Mouse (Mus musculus): ENCODE measurements at regions not wholly inside any gene's neighbourhood (a gene's known extent, or its start where the extent isn't known, plus 50 kb on each side); places are given as distances from the start of the nearest gene placed in this dataset.
"Not testable (repeated sequence)": the region's sequence is repeated elsewhere in the genome, so short reads cannot be mapped to it uniquely, and the experiment has no call there.

DNA sequence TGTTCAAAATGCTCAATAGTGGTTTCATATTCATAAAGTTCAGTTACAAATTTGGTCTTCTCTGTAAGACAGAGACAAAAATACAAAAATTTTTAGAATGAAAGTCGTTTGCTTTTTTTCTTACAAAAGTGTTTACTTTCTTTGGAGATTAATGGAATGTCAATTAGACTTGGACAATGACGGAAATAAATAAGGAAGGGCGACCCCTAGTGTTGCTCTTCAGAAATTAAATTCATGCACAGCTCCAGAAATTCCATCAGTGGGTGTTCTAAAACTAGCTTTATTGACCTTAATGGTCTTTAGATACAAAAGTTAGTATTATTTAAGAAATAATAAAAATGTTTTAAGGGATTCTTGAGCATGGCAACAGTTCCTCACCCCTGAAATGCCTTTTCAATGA is 141.8 kb upstream of the Lama2 start:
- peak; percentile 36 for DNase-seq (ENCODE audit: low read depth, low spot score)

- DNase-seq (ENCODE audit: low read depth, low spot score): no peak
Measured at GRCm38 (mm10) chr10:27802368-27802767, 182.8 kb upstream of the Lama2 start.

- DNase-seq (ENCODE audit: low read depth, low spot score): peak; percentile 17
Measured at GRCm38 (mm10) chr10:27809539-27809938, 190.0 kb upstream of the Lama2 start.

DNA sequence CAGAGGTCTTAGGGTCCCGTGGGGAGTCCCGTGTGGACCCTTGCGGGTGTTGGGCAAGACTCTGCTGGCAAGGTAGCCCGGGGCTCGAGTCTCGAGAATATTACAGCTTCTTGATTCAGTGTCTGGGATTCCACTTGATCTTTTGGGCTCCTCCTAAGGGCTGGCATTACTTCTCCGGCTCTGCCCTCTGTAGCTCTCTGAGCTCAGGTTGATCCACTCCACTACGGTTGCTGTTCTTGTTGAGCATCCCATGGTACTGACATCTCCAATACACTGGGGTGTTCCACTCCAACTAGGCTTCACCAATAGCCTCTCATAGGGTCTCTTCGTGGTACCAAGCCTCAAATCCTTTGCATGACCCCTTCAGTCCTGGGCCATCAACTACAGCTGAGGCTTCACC is 206.1 kb upstream of the Lama2 start:
- not testable (repeated sequence) for DNase-seq (ENCODE audit: low read depth, low spot score)

DNA sequence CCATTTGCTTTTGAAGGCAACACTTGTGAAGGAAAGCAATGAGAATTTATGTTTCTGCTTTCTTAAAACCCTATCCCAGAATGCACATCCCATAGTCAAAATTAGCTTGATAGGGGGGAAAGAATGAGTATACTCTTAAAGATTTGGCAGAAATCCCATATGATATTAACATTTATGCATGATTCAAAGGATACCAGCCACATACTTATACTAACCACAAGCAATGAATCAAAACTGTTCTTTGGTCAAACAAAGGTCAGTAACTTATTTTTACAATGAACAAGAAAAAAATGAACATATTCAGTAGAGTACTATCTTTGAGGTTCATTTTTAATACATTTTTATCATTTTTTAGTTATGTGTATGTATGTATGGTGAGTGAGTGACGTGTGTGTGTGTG is 208.8 kb upstream of the Lama2 start:
- no peak for DNase-seq (ENCODE audit: low read depth, low spot score)

- DNase-seq (ENCODE audit: low read depth, low spot score): no peak
Measured at GRCm38 (mm10) chr10:27838666-27839065, 219.1 kb upstream of the Lama2 start.

DNA sequence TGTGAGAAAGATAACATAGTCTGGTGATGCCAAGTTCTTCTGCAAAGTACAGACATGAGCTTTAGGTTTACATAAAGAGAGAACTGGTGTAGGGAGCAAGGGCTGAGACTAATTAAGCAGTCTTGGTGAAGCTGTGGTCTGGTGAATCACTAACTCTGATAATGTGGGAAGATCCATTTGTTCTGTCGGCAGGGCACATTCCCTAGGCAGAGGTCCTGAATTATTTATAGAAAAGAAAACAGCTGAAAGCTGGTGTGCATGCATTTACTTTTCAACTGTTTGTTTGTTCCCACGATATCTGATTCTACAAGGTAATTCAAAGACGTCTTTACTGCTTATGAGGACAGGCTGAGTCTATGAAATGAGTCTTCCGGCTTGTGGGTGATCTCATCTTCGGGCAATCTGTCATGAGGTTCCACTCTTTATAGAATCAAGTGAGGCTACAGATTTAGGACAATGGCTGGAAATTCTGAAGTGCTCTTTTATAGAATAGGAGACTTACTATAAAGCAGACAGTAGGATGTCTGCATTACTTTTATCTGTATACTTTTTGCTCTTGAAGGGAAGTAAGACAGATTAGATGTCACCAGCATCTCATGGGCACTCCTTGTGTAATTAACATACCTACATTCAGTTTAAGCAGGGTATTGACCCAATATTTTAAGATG is 221.6 kb upstream of the Lama2 start:
- DNase-seq (ENCODE audit: low read depth, low spot score): no peak

DNA sequence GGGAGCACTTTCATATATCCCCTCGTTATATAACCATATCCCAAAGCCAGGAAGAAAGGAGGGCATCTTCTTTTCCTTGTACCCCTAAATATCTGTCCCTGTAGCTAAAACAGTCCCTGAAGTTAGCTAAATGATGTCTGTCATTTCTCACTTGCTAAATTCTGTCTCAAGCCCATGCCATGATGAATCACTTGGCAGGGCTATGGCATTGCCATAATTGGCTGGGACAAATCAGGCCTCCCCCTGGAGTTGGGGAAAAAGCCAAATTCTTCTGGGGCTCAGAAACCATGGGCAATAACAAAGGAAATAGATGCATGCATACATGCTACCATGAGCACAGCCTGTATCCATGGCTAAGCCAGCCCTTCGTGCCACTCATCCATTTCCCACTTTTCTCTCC is 223.5 kb upstream of the Lama2 start:
- no peak for DNase-seq (ENCODE audit: low read depth, low spot score)

DNA sequence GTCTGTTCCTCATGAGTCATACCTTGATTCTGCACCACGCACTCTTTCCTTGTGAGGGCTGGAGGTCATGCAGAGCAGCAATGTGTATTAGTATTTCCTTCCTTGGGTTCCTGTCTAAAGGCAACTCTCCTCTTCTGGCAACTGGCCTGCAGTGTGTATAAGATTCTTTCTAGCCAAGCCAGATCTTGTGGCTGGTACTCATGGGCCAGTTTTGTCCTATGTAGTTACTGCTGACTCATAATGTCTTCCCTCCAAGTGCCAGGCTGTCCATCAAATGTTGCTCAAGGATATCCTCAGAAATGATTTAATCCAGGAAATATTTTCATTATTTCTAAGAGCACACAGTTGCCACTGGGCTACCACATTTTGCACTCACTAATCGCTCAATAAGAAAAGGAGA is 211.0 kb upstream of the Ptprk start:
- DNase-seq (ENCODE audit: low read depth, low spot score): no peak

- no peak for DNase-seq (ENCODE audit: low read depth, low spot score)
Measured at GRCm38 (mm10) chr10:27880867-27881266, 193.8 kb upstream of the Ptprk start.

DNA sequence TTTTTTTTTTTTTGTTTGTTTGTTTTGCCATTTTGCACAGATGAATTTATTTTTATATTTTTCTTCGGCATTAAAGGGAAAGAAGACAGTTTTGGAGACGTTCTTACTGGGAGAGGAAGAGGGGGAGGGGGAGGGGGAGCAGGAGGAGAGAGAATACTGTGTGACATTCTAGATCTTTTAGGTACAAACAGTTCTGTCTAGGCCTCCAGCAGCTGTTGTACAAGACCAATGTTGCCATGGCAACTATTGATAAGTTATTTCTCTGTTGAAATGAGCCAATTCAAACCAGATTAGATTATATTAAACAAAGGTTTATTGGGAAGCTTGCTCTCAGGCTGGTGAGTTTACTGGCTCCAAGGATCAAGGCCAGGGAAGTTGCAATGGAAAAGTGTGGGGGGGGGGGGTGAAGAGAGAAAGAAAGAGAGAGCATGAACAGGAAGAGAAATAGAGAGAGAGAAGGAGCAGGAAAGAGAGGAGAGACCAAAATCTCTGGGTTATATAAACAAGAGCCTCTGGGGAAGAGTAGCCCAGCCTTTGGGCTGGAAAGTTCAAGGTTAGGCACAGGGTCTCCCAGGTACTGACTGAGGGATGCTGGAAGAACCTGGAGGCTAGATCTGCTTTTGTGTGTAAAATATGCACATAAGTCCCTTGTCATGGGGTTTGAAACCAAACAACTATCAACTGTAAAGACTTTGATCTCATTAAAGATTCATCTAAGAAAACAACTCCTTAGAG is 182.7 kb upstream of the Ptprk start:
- peak; percentile 14 for DNase-seq (ENCODE audit: low read depth, low spot score)

- DNase-seq (ENCODE audit: low read depth, low spot score): no peak
Measured at GRCm38 (mm10) chr10:27916406-27916805, 158.2 kb upstream of the Ptprk start.

- no peak for DNase-seq (ENCODE audit: low read depth, low spot score)
Measured at GRCm38 (mm10) chr10:27927266-27927665, 147.4 kb upstream of the Ptprk start.

GRCm38 (mm10) chr10:27942136-27942535 is 132.5 kb upstream of the Ptprk start:
- no peak for DNase-seq (ENCODE audit: low read depth, low spot score)

GRCm38 (mm10) chr10:27949127-27949526 is 125.5 kb upstream of the Ptprk start:
- DNase-seq (ENCODE audit: low read depth, low spot score): peak; percentile 15

DNA sequence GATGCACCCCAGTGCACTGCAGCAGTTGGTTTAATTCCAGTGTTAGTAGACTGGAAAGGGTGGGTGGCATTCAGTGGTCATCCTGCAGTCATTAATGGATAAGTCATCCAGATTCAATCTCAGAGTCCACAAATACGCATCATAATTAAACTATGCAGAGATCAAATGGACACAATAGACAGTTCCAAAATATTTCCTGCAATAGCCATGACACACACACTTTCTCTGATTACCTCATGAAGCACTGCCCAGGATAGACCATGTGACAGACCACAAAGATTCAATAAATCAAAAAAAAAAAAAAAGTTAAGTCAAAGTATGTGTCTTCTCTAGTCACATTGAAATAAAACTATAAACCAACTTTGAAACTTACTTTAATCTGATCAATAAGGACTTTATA is 106.4 kb upstream of the Ptprk start:
- DNase-seq (ENCODE audit: low read depth, low spot score): no peak

- DNase-seq (ENCODE audit: low read depth, low spot score): no peak
Measured at GRCm38 (mm10) chr10:27984047-27984446, 90.6 kb upstream of the Ptprk start.

DNA sequence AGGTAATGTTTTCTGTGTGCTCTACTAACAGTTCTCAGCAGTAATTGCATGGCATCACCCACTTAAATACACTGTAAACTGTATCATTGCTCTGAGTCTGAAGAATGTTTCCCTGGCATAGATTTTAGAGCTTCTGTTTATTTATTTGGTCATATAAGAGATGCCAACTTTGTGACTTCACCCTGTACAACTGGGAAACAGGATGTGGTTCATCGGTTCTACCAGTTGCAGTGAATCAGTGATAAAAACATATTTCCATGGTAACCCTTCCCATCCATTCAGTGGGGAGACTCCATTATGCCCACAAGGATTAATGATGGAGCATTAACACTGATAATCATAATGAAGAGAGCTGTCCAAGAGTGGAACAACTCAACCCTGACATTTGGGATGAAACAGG is 89.6 kb upstream of the Ptprk start:
- no peak for DNase-seq (ENCODE audit: low read depth, low spot score)

DNA sequence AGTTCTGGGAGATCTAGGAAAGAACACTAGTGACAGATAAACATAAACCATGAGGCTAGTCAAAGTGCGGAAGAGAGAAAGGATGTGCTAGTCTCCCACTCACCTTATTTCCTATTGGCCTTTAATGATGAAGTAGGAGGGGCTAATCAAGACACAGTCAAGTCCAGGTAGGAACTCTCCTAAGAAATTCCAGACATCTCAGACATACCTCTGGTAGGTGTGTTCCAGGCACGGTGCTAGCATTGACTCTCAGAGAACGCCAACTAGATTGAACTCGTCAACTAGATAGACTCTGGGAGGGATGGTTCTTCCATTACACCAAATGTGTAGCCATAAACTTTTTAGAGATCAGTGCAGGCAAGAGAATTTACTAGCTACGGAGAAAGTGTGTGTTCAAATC is 87.6 kb upstream of the Ptprk start:
- peak; percentile 80 for DNase-seq (ENCODE audit: low read depth, low spot score)

DNA sequence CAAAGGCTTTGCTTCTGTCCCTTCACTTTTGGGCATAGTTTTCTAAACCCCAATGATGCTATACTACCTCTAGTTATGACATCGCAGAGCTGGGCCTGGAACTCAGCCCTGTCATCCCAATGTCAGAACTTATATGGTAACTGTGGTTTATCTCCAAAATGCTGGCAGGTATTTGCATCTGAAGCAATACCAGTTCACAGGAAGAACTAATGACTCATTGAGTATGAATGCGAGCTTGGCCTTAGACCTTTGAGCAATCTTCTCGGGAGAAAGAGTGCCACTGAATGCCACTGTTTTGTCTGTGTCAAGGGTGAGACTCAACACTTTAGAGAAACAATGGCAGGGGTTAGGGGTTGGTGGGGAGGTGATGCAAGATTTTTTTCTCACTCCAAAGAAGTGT is 86.6 kb upstream of the Ptprk start:
- DNase-seq (ENCODE audit: low read depth, low spot score): no peak

DNA sequence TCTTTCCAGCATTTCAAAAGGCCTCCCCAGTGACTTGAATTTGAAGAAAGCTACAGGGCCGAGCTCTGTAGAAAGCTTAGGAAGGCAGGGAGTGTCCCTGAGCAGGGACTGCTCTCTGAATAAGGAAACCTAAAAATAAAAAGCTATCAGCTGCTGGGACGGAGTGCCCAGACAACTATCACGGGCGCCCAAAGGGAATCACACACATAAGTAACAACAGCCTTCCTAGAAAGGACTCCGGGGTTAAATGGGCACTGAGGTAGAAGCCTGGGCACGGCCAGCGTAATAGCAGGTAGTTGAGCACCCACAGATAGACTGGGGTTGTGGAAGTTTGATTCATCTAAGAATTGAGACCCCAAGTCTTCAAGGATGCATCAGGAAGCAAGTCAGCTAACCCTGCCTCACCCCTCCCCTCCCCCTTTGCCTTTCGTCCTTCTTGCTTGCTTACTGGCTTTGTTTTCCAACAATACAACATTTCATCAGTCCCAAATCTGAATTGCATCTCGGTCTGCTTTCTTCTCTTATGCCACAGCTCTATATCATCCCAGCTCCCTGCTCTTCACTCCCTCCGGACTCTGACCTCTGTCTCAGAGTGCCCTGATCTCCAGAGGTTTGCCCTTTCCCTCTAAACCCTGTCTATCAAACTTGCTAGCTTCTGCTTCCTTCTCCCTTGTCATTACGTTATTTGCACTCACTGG is 84.1 kb upstream of the Ptprk start:
- no peak for DNase-seq (ENCODE audit: low read depth, low spot score)

- peak; percentile 77 for DNase-seq (ENCODE audit: low read depth, low spot score)
Measured at GRCm38 (mm10) chr10:27991057-27991365, 83.6 kb upstream of the Ptprk start.
